Mouse (Mus musculus) thymus, adult 2 months (tissue): ENCODE data around the gene Atad5.
"Not testable (repeated sequence)": the region's sequence is repeated elsewhere in the genome, so short reads cannot be mapped to it uniquely, and the experiment has no call there.

ENCODE experiments used
- CTCF ChIP-seq: fragments of 200-500 bp; IDR thresholded peaks from 2 replicates; pipeline ENCODE4 v1.5.1; 2012; ENCODE audit warnings: mild to moderate bottlenecking, control low read depth, low read length, moderate library complexity, borderline replicate concordance; ENCODE audit not compliant: control insufficient read depth, poor library complexity, insufficient read depth; ENCODE audit errors: extremely low read depth
- POLR2A ChIP-seq: fragments of 200-500 bp; IDR thresholded peaks from 2 replicates; pipeline ENCODE4 v1.6.1; 2012; ENCODE audit warnings: mild to moderate bottlenecking, low read length, control low read depth, moderate library complexity; ENCODE audit not compliant: control insufficient read depth, poor library complexity, insufficient read depth; ENCODE audit errors: extremely low read depth

GRCm38 (mm10) chr11:80183054-80183704, 94.0 kb downstream of the Atad5 start:
- TF ChIP-seq POLR2A, CTCF: not testable (repeated sequence)
